8 mouse cellular contexts compared by ENCODE assay signal in genomic region chr11:55162670-55163069, GRCm38 (mm10). TPM values are rescaled to one million over a fixed set of nuclear protein-coding genes. Genes with fewer than 3 reads are reported as not detected.
DNase-seq lines count a peak whose midpoint lies in the region; ATAC-seq lines count a peak whose summit lies in the region.

No protein-coding gene starts in this region.

- WGBS in kidney, embryonic 16.5 days: 49% methylated on average over 9 of the region's 9 CpGs
- WGBS in forebrain, embryonic 10.5 days: 50% methylated on average over 9 of the region's 9 CpGs

- H3K4me2 ChIP-seq in kidney, embryonic 16.5 days (replicated peaks; ENCODE audit: low read depth, low read length): no peak overlapping the region

- H3K27me3 ChIP-seq in kidney, embryonic 16.5 days (ENCODE audit: insufficient read depth, low read length): no peaks in the 10 kb centered on the region
- H3K27me3 ChIP-seq in forebrain, embryonic 10.5 days (ENCODE audit: poor library complexity, severe bottlenecking): no peaks in the 10 kb centered on the region

- H3K36me3 ChIP-seq in kidney, embryonic 16.5 days (ENCODE audit: insufficient read depth, low read length): no peaks in the 10 kb centered on the region
- H3K36me3 ChIP-seq in forebrain, embryonic 10.5 days (replicated peaks): no peaks in the 10 kb centered on the region

- peak; percentile 53 for DNase-seq in kidney, adult 18-20 months
- peak; percentile 66 for DNase-seq in MEL-GATA-1-ER (ENCODE audit: extremely low read depth, low read depth)
- peak; percentile 71 to 78 for DNase-seq in cerebellum, postnatal 14 days
- peak; percentile 70 for DNase-seq in layer of hippocampus, adult 11-12 months (ENCODE audit: low spot score)
- DNase-seq in lung, adult 18-20 months: peak; percentile 21 to 47
- DNase-seq in right cerebral cortex, postnatal 4 days: peak; percentile 27
- no peak for DNase-seq in forebrain, embryonic 10.5 days (ENCODE audit: extremely low spot score, low spot score)

- no peak overlapping the region for H3K4me3 ChIP-seq in kidney, embryonic 16.5 days (ENCODE audit: low read length)
- H3K4me3 ChIP-seq in forebrain, embryonic 10.5 days: no peak overlapping the region

- no peaks in the 10 kb centered on the region for H3K4me1 ChIP-seq in kidney, embryonic 16.5 days (ENCODE audit: insufficient read depth, low read length)
- H3K4me1 ChIP-seq in forebrain, embryonic 10.5 days: no peaks in the 10 kb centered on the region

- H3K9ac ChIP-seq in kidney, embryonic 16.5 days (replicated peaks; ENCODE audit: low read length): no peak overlapping the region

- no peaks in the 10 kb centered on the region for H3K9me3 ChIP-seq in kidney, embryonic 16.5 days (ENCODE audit: low read length)
- H3K9me3 ChIP-seq in forebrain, embryonic 10.5 days: no peaks in the 10 kb centered on the region

- H3K27ac ChIP-seq in kidney, embryonic 16.5 days (ENCODE audit: low read length): no peak overlapping the region
- H3K27ac ChIP-seq in forebrain, embryonic 10.5 days: no peak overlapping the region

- ATAC-seq in kidney, embryonic 16.5 days (ENCODE audit: low FRiP score, low TSS enrichment): no peak

RNA-seq across cellular contexts. Expression of gene Slc36a3, which starts 11.2 kb away (rescaled TPM):
- not detected in 2 replicates for polyA plus RNA-seq in kidney, embryonic 16.5 days (2015; fragmentation: Nextera tagmentation; extraction: Ambion mirVana)
- polyA plus RNA-seq in forebrain, embryonic 10.5 days (2016; fragmentation: Nextera tagmentation; extraction: Ambion mirVana): not detected in 2 replicates

RNA-seq across cellular contexts. Expression of gene Slc36a2, which starts 22.2 kb away (rescaled TPM):
- polyA plus RNA-seq in kidney, embryonic 16.5 days (2015; fragmentation: Nextera tagmentation; extraction: Ambion mirVana): 0.61 and 0.81 TPM in 2 replicates
- 0.21 and 0.46 TPM in 2 replicates for polyA plus RNA-seq in forebrain, embryonic 10.5 days (2016; fragmentation: Nextera tagmentation; extraction: Ambion mirVana)

RNA-seq across cellular contexts. Expression of gene Slc36a1, which starts 41.5 kb away (rescaled TPM):
- 1.6 and 3.0 TPM in 2 replicates for polyA plus RNA-seq in kidney, embryonic 16.5 days (2015; fragmentation: Nextera tagmentation; extraction: Ambion mirVana)
- 1.1 and 1.4 TPM in 2 replicates for polyA plus RNA-seq in forebrain, embryonic 10.5 days (2016; fragmentation: Nextera tagmentation; extraction: Ambion mirVana)
